Mouse (Mus musculus) spleen, postnatal 36 days (tissue): Measurements from ENCODE around the gene Zfp423.

Source experiments
- DNase-seq, 2 experiments: peaks; one replicate each; pipeline ENCODE4 v3.0.0; 2022; ENCODE audit warnings: low spot score in 2 of 2, mixed read lengths in 1 of 2

The Zfp423 gene

GRCm38 (mm10) chr8:87745125-87745698 is 214.2 kb downstream of the Zfp423 start:
- DNase-seq: no peak

GRCm38 (mm10) chr8:87744556-87744955 is 214.8 kb downstream of the Zfp423 start:
- DNase-seq: no peak

DNA sequence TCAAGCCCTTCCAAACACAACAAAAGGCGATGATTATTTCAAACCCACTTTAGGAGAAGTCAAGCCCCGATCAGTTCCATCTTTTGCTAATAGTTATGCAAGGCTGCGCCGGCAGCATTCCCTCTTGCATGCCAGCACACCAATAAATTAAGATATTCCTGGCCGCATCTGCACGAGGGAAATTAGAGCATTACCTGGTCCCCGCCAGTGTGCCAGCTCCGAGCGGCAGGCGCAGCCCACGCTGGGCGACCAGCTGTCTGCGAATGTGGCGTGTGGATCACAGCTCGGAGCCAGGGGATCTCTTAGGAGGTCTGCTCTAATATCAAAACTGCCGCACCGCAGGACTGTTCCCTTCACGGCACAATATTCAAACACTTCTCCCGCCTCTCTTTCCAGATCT is 217.4 kb downstream of the Zfp423 start:
- DNase-seq: no peak

- no peak for DNase-seq
Measured at GRCm38 (mm10) chr8:87740946-87741530, 218.4 kb downstream of the Zfp423 start.

- DNase-seq: no peak
Measured at GRCm38 (mm10) chr8:87737900-87738299, 221.5 kb downstream of the Zfp423 start.

- no peak for DNase-seq
Measured at GRCm38 (mm10) chr8:87734902-87735301, 224.5 kb downstream of the Zfp423 start.

- DNase-seq: no peak
Measured at GRCm38 (mm10) chr8:87734496-87734895, 224.9 kb downstream of the Zfp423 start.

GRCm38 (mm10) chr8:87731062-87731461 is 228.3 kb downstream of the Zfp423 start:
- no peak for DNase-seq

- DNase-seq: no peak
Measured at GRCm38 (mm10) chr8:87723015-87723414, 236.4 kb downstream of the Zfp423 start.

- no peak for DNase-seq
Measured at GRCm38 (mm10) chr8:87719137-87719815, 240.1 kb downstream of the Zfp423 start.

DNA sequence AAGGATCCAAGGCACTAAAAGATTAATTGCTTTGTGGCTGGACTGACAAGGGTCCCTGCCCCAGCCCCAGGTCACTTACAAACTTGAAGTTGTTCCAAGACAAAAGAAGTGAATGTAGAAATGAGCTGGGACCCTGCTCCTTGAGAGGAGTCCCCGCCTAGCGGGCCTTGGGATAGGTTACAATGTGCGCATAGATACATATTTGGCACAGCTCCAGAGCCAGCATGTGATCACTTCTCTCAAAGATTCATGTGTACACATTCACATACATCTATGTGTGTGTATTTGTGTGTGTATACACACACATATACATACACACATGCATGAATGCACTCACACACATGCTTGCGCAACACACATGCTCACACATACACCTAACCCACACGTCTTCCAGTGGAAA is 241.9 kb downstream of the Zfp423 start:
- no peak for DNase-seq

GRCm38 (mm10) chr8:87716726-87717248 is 242.6 kb downstream of the Zfp423 start:
- DNase-seq: no peak

DNA sequence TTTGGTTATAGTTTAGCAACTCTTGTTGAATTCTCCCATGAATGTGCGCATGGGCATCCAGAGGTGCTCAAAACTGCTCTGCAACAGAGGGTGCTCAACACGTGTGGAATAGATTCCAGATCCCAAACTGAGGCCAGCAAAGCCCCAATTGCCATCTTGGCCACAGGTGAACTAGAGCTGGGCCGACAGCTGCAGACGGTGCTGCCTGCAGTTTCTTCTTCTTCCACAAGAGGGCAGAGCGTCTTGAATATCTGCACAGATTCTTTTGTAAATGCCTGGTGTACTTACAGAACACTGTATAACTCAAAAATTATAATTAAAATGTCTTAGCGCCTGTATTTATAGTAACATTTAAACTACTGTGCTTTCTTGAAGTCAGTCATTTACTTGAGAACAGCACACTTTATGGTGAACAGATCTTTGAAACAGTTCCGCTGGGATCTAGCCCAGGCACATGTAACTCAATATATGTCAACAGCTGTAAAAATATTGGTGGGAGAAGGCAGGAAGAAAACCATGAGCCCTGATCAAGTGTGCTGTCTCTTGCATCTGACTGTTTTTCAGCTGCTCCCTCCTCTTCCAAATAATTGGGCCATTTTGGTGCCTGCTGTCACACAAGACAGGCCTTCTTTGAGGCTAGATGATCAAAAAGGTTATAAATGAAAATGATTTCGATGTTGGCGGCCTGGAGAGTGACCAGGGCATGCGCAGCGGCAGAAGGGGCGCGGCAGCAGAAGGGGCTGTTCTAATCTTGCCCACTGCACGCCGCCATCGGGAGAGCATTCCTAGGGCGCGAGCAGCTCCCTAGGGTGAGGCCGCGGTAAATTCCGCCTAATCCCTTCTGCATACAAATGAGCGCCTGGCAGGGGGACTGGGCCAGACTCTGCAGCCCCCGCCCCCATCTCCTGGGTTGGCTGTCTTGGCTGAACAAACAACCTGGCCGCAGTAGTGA is 243.4 kb downstream of the Zfp423 start:
- DNase-seq: peak; percentile 24 to 33

DNA sequence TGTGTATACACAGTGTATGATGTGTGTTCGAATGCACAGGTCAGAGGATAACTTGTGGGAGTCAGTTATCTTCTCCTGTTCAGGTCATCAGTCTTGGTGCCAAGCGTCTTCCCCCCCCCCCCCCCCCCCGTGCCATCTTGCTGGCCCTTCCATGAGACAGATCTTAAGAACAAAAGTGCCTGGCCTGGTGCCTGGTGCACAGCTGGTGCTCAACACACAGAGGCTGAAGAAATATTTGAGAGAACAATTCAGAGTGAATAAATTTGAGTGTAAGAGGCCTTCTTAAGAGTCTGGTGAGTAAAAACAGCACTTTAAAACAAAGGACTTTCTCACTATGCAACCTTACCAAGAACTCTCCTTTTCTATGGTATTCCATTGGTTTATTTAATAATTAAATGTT is 245.4 kb downstream of the Zfp423 start:
- no peak for DNase-seq

- no peak for DNase-seq
Measured at GRCm38 (mm10) chr8:87711955-87712354, 247.4 kb downstream of the Zfp423 start.

GRCm38 (mm10) chr8:87708127-87708637 is 251.2 kb downstream of the Zfp423 start:
- peak; percentile 75 for DNase-seq

DNA sequence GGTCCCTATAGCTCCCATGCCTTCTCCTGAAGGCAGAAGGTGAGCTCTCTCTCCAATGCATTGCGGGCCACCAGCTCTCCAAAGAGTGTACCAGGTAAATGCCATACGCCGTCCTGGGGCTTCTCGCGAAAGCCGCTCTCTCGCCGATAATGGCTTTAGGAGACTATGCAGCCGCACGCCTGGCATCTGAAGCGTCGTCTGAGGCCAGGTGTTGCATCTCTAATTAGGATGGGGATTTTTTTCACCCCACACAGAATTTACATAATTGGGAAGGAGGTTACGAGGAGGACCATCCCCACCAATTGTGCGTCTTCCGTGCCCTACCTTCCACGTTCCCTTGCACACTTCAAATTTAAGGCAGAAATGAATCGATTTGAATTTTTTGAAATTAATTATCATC is 252.2 kb downstream of the Zfp423 start:
- DNase-seq: peak; percentile 11 to 28

DNA sequence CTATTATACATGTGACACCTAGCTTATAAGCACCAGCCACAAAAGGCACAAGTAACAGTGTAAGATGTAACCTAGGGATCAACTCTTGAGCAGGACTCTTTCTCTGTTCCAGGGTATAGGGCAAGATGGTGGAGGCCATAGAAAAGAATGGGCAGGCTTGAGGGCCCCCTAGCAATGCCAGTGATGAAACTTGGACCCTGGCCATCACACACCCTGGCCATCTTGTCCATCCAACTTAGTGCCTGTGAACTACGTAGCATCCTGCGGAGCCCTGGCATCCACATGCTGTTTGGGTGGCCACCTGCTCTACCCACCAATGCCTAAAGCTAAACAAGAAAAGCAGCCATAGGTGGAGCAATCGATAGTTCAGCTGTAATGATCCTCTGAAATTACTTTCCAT is 254.6 kb downstream of the Zfp423 start:
- DNase-seq: no peak

- DNase-seq: no peak
Measured at GRCm38 (mm10) chr8:87702790-87703311, 256.5 kb downstream of the Zfp423 start.

DNA sequence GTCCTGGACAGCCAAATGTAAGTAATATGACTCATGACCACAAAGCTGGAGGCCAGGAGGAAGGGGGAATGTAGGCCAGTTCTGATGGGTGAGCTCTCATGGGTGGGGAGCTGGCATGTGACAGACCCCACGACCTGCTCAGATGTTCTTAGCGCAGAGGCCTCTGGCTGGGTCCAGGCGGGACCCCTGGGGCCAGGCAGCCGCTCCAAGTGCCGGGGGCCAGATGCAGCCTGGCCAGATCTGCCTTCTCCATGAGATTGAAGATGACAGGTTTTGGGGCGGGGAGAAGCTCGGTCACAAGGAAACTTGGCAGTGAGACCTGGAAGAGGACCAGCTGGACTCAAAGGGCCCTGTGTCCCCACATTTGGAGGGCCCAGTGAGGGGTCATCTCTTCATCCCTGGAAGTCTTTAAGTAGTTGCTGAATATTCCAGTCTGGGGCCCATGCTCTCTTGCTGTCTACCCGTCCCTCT is 257.3 kb downstream of the Zfp423 start:
- no peak for DNase-seq

- no peak for DNase-seq
Measured at GRCm38 (mm10) chr8:87701583-87701982, 257.8 kb downstream of the Zfp423 start.
